Mouse (Mus musculus) gastrocnemius, postnatal 10 days (tissue): ENCODE measurements around the gene Ncoa5. TPM values are rescaled to one million over a fixed set of nuclear protein-coding genes. Genes with fewer than 3 reads are reported as not detected.

Source experiments
- DNase-seq: peaks from one replicate; pipeline ENCODE4 v3.0.0; 2021; ENCODE audit warnings: mixed read lengths
- total RNA-seq, 2 experiments: library from RNA; stranded (reverse); gene quantifications; 2 replicates each; pipeline ENCODE4 v1.2.3; 2021

Gene Ncoa5
- total RNA-seq, 2 experiments from 2014 or later: 13.4 to 20.4 TPM

DNA sequence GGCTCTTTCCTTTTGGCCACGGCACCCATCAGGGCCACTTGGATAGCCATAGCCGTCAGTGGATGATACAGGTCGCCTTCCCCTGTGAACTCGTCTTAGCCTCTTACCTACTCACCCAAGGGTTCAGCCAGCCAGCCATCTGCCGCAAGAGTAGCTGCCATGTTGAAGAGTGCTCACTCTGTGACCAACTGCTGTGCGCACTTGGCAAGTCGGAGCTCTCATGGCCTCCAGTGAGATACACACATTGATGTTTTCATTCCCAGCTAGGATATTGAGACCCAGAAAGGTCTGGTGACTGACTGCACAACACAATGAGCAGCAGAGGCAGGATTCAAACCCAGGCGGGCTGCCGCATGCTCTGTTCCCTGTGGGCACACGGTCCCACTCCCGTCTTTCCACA, 40.5 kb downstream of the Ncoa5 start:
- no peak for DNase-seq

- no peak for DNase-seq
Measured at GRCm38 (mm10) chr2:164991808-164992207, 42.9 kb downstream of the Ncoa5 start.

DNA sequence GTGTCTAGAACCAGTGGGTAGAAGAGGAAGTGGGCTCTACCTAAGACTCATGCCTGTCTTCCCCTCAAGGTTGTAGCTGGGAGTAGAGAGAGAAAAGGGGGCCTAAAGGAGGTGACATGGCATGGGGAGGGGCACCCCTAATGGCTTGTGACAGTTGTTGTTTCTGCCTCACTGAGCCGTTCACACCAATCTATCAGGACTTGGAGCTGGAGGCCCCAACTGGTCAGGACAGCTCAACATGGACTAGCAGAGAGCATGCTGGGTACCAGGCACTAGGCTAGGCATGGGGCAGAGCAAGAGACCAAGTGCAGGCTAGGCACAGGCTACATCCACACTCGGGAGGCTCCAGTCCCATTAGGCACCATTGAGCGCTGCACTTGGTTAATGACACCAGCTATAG, 43.6 kb downstream of the Ncoa5 start:
- DNase-seq: no peak

DNA sequence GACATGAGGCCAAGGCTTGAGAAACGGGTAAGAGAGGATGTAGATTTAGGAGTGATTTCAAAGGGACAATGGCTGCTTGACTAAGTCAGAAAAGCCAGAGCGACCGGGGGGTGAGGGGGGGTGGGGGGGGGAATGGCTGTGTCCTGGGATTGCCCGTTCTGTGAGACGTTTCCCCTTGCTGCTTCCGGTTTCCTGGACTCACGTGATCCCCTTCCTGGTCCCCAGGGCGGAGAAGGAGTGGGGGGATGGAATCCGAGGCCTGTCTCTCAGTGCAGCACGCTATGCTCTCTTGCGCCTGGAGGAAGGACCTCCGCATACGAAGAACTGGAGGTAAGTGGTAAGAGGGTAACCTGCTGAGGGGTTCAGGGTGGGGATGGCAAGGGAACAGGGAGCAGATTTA, 45.9 kb downstream of the Ncoa5 start:
- DNase-seq: no peak

DNA sequence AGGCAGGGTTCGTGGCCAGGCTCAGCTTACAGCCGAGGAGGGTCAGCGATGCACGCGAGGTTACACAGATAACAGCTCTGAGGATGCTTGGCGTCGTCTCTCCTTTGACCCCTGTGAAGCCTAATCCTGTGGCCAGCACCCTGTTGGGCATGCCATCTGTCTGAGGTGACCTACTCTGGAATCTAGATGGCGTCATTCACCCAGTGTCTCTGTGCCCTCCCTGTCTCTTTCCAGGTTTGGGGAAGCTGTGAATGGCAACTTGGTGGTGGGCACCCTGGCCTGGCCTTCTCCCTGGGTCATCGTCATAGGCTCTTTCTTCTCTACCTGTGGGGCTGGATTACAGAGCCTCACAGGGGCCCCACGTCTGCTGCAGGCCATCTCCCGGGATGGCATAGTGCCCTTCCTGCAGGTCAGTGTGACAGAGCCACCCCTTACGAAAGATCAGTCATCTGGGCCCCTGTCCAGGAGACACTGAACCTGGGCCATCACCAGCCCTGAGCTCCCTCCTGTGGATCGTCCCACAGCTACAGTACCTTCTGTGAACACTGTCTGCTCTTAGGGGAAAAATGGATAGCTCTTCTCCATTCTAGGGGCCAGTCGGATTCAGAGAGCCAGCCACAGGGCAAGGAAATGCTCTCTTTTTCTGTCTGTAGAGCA, 48.2 kb downstream of the Ncoa5 start:
- DNase-seq: no peak

DNA sequence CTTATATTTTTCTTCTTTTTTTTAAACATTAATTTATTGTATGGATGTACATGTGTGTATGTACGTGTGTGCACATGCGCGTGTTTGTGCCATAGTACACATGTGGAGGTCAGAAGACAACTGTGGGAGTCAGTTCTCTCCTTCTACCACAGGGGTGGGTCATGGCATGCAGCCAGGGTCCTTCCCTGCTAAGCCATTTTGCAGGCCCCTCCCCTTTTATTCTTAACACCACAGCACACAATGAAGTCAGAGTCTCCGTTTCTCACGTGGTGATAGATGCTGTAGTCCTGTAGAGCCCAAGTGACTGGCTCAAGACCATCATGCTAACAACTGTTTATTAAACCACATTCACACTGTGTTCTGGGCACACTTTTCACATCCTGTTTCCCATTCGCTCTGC, 48.7 kb downstream of the Ncoa5 start:
- DNase-seq: no peak

DNA sequence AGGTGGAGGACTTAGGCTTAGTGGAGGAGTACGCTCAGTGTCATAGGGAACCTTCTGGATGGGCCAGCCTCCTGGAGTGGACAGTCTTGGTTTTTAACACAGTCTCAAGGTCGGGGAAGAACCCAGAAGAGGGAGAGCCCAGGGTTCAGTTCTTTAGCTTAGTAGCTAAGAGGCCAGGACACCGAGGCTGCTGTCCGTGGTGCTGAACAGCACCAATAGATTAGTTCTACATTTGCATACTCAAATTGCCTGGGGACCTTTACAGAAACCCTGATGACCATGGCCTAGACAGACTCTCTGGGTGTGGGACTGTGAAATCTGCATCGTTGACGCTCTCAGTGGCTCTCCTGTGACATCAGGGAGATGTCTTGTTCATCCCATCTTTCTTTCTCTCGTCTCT, 54.9 kb downstream of the Ncoa5 start:
- peak; percentile 65 for DNase-seq

- DNase-seq: no peak
Measured at GRCm38 (mm10) chr2:164975611-164976010, 59.1 kb downstream of the Ncoa5 start.

- DNase-seq: no peak
Measured at GRCm38 (mm10) chr2:164972646-164973045, 62.0 kb downstream of the Ncoa5 start.

GRCm38 (mm10) chr2:164970631-164971196, 64.0 kb downstream of the Ncoa5 start:
- DNase-seq: no peak

DNA sequence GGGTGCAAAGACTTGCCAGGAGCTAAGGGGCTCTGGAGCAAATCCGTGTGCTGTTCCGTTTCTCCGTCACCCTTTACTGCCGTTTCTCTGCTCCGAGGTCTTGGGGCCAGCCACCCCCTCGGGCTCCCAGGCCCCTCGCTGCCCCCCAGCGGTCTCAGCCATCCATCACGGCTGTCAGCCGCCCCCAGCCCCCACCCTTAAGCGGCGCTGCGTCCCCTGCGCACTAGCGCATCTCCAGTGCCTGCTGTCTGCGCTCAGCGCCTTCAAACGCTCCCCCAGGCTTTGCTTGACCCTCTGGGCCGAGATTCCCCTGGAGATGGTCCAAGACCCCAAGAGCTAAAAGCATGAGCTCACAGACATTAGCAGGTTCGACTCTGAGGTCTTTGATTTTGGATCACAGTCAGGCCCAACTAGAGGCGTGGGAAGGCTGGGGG, 65.3 kb downstream of the Ncoa5 start:
- DNase-seq: no peak

- DNase-seq: peak; percentile 84
Measured at GRCm38 (mm10) chr2:164968451-164968851, 66.2 kb downstream of the Ncoa5 start.

DNA sequence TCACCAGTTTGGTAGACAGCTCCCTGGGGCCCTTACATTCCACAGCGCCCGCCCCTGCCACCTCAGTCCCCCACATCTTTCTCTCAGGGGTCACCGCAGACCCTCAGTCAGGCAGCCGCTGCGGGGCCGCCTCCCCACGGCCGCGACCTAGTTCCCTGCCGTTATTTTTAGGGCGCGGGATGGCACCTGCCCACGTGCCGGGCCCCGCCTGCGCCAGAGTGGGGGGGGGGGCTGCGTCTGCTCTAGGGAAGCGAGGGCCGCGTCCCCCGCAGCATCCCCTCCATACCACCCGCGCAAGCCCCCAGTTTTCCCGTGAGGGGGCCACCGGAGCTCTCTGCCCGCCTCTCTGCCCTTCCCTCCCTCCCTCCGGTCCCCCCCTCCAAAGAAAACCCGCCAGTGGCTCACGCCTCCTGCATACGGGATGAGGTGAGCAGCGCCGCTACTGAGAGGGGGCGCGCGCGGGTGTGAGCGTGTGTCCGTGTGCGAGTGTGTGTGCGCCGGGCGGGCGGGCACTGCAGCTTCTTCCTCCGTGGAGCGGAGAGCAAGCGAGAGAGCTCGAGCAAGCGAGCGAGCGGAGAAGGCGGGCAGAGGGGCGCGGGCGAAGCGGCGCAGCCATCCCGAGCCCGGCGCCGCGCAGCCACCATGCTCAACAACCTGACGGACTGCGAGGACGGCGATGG, 66.8 kb downstream of the Ncoa5 start:
- no peak for DNase-seq

GRCm38 (mm10) chr2:164967193-164967592, 67.5 kb downstream of the Ncoa5 start:
- DNase-seq: no peak

DNA sequence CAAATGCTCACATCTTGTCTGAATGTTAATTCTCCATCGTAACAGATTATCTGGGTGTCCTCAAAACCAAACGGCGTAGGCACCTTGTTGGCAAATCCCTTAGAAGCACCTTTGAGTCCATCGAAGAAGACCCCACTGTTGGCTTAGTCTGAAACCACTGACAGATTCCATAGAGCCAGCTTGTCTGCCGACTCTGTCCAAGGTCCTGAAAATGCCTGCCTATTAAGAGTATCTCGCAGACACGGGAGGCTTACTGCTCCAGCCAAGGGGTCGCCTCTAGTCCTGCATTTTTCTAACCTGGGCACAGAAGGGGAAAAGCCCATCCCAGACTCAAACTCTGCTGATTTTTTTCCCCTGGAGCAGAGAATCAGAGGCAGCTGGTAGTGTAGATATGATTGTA, 68.3 kb downstream of the Ncoa5 start:
- DNase-seq: no peak

DNA sequence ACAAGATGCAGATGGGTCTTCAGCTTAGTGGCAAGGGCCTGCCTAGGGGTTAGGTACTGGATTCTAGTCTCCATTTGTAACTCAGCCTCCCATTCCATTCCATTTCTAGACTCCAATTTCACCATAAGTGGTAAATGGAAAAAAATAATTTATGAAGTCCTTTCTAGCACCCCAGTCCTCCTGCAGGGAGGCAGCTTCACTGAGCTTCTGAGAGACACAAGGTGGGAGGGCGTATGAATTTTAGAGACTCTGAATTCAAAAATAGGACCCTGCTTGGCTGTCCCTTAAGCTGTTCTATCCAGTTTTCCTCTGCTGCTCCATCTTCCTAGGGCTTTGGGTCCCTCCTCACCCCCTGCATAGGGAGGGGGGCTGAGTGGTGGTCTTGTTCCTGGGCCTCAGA, 69.7 kb downstream of the Ncoa5 start:
- DNase-seq: no peak

DNA sequence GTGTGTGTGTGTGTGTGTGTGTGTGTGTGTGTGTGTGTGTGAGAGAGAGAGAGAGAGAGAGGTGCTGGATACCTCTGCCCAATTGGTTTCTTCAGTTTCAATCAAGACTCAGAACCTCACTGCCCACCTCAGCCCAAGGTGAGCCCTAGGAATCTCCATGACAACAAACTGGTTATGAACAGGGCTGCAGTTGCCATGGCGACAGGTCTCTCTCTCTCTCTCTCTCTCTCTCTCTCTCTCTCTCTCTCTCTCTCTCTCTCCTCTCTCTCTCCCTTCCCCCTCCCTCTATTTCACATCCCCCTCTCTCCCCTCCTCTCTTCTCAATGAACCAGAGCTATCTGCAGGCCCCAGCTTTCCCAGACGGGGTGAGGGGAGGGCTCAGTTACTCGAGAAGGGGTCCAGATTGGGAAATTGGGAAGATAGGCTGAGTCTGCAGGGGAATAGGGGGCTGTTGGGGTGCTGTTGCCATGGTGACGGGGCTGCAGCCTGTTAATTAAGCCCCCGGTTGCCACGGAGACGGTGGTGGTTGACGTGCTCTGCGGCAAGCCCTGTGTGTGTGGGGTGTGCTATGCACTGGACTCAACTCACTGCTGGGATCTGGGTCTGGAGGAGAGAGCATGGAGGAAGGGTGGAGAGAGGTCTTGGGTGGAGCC, 70.3 kb downstream of the Ncoa5 start:
- no peak for DNase-seq

DNA sequence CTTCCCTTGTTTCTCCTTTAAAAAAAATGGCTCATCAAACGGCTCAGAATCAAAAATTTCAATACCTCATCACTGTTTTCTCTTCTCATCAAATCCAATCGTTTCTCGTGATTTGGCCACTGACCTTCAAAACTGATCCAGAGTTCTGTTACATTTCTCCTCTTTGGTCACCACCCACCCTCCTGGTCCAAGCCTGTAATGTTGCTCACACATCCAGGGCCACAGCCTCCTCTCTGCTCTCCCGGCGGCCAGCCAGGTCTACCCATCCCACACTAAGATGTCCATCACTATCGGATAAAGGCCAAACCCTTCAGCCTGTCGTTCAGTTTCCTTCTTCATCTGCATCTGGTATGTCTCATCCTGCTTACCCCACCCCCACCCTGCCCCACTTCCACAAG, 72.5 kb downstream of the Ncoa5 start:
- no peak for DNase-seq

GRCm38 (mm10) chr2:164961506-164962182, 73.0 kb downstream of the Ncoa5 start:
- peak; percentile 70 for DNase-seq

DNA sequence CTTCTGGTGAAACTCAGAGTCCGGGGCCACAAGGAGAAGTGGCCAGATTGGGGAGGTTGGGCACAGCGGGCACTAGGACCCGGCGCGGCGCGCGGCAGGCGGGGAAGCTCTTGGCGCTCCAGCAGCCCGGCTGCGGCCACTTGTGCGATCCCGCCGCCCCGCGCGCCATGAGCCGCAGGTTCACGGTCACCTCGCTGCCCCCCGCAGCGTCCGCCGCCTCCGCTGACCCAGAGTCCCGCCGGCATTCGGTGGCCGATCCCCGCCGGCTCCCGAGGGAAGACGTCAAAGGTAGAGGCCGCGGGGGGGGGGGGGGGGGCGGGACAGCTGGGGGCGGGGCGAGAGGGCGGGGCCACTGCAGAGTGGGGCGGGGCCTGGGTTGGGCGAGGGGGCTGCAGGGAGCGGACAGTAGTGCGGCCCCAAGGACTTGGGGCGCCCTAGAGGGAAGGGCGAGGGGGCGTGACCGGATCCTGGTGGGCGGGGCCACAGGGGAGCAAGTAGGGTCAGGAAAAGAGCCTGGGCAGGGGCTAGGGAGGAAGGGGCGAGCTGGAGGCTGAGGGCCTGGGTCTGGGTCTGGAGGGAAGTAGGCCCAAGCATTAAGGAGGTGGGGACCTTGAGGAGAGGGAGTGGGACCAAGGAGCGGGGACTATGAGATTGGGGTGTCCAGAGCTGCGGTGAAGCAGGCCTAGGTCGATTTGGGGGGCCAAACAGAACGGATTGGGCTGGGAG, 73.8 kb downstream of the Ncoa5 start, which contains the start of gene Slc12a5:
Gene Slc12a5, plus strand, starts transcription at position 87 of the 726 bp plus-strand sequence.
- peak; percentile 51 for DNase-seq

DNA sequence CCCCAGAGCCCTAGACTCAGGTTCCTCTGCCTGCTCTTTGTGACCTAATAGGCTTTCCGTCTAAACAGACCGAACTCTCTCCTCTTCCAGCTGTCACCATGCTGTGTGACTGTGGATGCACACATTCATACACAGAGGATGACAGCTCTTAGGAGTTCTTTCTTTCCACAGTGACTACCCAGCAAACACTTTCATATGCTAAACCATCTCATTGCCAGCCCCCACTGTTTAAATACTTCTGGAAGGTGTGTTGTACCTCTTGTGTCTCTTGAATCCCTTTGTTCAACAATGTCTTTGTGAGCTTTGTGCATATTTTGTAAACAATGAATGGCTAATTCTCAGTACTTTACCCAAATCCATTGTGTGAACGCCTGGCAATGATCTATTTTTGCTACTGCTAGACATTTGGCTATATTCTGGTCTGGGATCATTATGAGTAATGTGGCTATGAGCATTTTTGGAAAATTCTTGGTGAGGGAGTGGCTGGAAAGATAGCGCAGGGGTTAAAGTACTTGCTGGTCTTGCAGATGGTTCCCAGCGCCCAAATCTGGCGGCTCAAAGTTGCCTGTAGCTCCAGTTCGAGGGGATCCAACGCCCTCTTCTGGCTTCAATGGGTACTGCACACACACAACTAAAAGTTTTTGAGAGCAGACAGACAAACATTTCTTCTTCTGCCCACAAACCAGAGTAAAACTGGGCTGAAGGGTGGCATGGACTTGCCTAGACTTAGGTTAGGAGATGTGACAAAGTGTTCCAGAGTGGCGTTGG, 76.9 kb downstream of the Ncoa5 start:
- no peak for DNase-seq
